Mouse (Mus musculus) CH12F3 (cell line): ENCODE results near the gene Mettl7b.
"Not testable (repeated sequence)": the region's sequence is repeated elsewhere in the genome, so short reads cannot be mapped to it uniquely, and the experiment has no call there.

Source experiments
- in situ Hi-C: fragments of 300-500 bp; cut with MboI; formaldehyde crosslinking; loops from 2 replicates; pipeline ENCODE4 v1.14.3; 2020; ENCODE audit warnings: low sequenced_read_pairs

Mettl7b gene

DNA sequence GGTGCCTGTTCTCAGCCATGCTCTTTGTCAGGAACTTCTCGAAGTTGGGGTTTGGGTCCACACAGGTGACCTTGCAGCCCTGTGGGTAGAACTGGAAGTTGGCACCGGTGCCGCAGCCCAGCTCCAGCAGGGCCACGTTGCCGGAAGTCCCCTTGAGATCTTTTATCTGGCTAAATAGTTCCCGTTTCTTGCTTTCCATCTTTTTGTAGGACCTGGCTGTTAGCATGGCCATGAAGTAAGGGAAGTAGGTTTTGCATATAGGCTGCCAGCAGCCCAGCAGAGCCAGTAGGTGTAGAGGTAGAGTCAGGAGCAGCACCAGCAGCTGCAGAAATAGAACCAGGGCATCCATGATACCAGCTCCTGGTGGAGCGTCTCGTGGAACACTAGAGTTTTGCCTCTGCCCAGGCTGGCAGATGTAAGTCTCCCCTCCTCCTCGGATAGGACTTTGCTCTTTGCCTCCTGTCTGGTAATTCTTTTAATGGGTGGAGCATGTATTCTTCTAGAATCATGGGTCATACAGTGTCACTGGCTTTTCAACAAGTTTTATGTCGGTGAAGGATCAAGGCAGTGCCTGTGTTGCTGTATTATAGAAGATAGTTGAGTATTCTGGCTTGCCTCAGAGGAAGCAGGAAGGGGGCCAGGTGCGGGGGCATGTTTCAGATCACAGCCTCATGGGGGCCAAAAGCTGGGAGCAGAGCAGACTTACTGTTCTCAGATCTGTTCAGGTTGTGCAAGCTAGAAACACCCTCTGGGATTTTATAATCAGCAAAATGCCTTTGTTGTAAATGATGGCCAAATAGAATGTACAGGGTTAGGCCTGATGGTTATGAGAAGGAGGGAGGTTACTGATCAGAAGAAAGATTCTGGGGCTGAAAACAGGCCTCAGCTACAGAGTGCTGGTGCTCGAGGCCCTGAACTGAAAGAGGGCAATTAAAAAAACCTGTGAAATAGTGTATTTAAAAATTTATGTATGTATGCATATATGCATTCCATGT lies at the start of gene Mettl7b:
Gene Mettl7b (minus strand): TSS at position 399 of the 995 bp plus-strand sequence.
- in situ Hi-C loops = no loop called here

DNA sequence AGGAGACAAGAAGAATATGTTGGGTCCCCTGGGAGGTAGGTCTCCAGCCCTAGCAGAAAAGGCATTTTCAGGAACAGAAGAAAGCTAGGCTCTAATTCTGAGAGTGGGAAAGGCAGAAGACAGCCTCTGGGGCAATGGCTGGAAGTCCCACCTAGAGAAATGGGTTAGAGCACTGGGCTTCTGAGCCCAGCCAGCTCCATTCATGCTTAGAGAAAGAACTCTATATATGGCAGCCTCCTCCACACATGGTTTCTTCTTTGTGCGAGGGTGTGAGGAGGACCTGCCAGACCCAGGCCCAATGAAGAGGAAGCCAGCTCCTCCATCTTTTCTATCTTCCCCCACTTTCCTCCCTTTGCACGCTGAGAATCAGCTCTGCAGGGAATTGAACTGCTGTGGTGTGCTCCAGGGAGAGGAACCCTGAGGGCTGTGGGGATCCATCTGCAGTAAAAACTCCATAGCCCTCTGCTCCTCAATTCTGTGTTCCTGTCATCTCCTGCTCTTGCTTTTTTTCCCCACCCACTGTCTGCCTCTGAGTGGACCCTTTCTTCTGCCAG lies 49.6 kb upstream of the Mettl7b start, which contains the start of gene Olfr763:
Gene Olfr763 (plus strand): TSS at position 504 of the 554 bp plus-strand sequence.
- in situ Hi-C loops = no loop called here

- in situ Hi-C loops = no loop called here
Observed at GRCm38 (mm10) chr10:129004032-129004920, 43.5 kb upstream of the Mettl7b start.

GRCm38 (mm10) chr10:128996523-128997040 lies 35.8 kb upstream of the Mettl7b start:
- in situ Hi-C loops = no loop called here

DNA sequence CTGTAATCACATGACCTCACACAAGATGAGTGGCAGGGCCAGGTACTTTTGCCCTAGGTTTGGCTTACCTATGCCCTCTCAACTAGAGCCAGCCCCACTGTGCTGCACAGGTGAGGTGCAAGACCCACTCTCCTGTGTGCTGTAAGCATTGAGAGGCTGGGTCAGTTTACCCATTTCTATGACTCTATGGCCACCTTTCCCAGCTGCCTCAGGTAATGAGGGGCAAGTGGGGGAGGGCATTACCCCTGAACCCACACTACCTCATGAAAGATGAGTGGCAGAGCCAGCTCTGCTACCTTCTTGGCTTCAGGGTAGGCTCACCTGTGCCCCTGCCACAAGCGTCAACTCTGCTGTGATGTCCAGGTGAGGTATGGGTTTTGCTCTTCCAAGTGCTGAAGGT lies 35.0 kb upstream of the Mettl7b start:
- in situ Hi-C loops = no loop called here

- in situ Hi-C loops = no loop called here
Observed at GRCm38 (mm10) chr10:128990994-128991393, 30.2 kb upstream of the Mettl7b start.

GRCm38 (mm10) chr10:128990129-128990850 lies 29.5 kb upstream of the Mettl7b start:
- in situ Hi-C loops = not testable (repeated sequence)

GRCm38 (mm10) chr10:128989131-128989530 lies 28.3 kb upstream of the Mettl7b start, which contains the start of gene Olfr9:
Olfr9 (plus strand) TSS chr10:128989431.
- in situ Hi-C loops = not testable (repeated sequence)

GRCm38 (mm10) chr10:128980644-128981365 lies 20.0 kb upstream of the Mettl7b start:
- in situ Hi-C loops = no loop called here

DNA sequence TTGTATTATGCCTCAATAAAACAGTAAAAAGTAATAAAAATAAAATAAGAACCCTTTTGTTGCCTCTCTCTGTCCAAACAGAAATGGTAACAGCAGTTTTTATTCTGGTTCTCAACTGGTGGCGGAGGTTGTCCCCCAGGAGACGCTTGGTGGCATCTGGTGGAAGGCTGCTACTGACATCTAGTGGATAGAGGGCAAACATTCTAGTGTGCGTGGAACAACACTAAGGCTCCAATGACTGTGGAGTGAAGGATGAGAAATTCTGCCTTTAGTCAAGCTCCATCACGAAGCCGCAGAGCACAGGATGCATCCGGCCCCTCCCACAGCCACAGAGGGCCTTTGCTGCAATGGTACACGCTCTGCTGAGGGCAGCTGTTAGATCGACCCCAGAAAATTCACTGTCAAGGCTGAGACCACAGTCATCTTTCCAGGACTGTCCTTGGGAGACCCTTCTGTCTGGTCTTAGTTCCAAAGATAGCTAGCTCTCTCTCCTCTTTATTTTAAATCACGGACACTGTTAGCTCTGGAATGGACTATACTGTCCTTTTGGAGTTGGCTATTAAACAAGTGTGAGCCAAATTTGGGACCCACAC lies 16.8 kb upstream of the Mettl7b start:
- in situ Hi-C loops = no loop called here

GRCm38 (mm10) chr10:128976395-128976794 lies 15.6 kb upstream of the Mettl7b start:
- in situ Hi-C loops = no loop called here

DNA sequence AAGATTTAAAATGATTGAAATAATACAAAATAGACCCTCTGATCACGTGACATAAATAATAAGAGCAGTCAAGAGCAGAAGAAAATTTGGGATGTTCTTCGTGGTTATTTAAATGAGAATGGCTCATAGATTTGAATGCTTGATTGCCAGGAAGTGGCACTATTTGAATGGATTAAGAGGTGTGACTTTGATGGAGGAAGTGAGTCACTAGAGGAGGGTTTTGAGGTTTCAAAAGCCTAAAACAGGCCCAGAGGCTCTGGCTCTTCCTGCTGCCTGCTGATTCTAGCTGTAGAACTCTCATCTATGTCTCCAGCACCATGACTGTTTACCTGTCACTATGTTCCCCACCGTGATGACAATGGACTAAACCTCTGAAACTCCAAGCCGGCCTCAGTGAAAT lies 12.1 kb upstream of the Mettl7b start:
- in situ Hi-C loops = no loop called here

- in situ Hi-C loops = no loop called here
Observed at GRCm38 (mm10) chr10:128970740-128971250, 10.0 kb upstream of the Mettl7b start.

- in situ Hi-C loops = no loop called here
Observed at GRCm38 (mm10) chr10:128968341-128968749, 7.6 kb upstream of the Mettl7b start.

DNA sequence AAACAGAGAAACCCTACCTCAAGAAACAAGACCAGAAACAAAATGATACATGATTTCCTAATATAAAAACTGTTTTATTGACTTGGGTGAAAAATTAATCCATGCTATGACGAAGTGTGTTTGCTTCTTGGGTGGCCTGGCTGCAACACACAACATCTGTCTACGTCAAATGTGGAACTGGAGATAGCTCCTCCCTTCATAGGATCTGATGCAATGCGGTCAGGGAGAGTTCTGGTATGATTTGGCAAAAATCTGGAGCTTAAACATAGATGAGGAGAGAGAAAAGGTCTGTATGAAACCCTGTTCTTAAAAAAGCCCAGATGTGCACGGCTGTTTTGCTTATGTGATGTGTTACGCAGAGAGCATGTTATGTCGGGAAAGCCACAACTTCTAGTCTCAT lies 5.1 kb upstream of the Mettl7b start:
- in situ Hi-C loops = no loop called here

GRCm38 (mm10) chr10:128964961-128965360 lies 4.2 kb upstream of the Mettl7b start:
- in situ Hi-C loops = no loop called here

GRCm38 (mm10) chr10:128960142-128960541 lies 646 bp downstream of the Mettl7b start:
- in situ Hi-C loops = no loop called here

DNA sequence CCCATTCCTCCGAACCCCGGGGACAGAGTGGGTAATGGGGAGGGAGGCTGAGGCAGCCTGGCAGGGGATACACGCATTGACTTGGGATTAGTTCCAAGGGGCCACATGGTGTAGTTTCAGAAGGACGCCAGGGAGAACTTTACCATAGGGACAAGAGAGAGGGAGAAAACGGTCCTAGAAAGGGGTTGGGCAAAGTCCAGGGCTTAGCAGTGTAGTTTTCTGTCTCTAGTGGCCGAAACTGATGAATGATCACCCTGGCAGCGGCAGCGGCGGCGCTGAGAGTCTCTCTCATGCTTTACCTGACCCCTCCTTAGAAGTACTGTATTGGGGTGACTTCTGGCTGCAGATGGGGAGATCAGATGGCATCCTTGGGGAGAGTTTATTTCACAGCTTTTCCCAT lies 2.4 kb downstream of the Mettl7b start:
- in situ Hi-C loops = no loop called here
